Mouse (Mus musculus): ENCODE data around the gene Slc17a7.

The Slc17a7 gene

DNA sequence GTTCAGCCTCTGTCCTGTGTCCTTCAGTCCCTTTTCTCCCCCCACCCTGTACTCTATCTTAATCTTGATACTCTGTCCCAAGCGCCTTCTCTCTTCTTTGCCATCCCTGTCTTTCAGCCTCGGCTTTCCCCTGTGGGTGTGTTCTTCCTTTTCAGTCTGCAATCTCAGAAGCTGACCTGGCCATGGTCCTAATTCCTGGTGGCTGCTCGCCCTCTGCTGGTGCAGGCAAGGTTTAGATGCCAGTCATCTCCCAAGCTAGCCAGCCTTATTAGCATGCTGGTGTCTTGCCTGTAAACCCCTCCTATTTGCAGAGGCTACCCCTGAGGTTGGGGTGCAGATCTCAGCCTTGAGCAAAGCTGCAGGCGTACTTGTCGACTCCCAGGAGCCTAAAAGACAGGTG lies 34.7 kb downstream of the Slc17a7 start:
- DNase-seq (ENCODE audit: low spot score in 2 of 2): peak; percentile 63 to 78

DNA sequence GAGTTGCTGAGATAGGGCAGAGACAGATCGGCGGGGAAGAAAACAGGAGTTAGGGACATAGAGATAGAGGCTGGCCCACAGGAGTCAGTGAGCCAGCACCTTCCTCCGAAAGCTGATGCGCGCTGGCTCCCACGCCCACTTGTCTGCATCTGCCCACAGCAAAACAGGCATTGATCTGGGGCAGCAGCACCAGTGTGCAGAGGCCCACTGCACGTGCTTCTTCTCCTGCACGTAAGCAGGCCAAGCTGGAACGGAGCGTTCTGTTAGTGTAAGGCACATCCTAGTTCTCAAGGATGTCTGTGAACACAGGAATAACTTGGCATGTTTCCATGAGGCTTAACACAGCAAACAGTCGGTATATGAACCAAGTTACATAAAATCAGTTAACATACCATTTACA lies 35.2 kb downstream of the Slc17a7 start:
- DNase-seq (ENCODE audit: low spot score in 2 of 2): peak; percentile 53 to 65

DNA sequence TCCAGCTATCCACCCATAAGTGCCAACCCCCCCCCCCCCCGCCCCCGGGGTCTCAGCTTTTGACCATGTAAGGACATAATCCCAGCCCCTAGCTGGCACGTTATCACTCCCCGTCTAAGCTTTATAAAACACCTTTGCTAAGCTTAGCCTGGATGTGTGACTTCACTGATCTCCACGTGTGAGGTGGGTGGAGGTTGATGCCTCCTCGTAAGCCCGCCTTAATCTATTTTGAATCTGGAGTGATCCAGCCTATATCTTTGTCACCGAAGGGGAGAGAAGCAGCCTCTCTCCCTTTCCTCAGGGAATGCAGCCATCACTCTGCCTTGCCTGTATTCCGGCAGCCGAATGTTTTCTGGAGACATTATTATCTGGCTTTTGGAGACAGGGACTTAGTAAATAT lies 38.9 kb downstream of the Slc17a7 start:
- DNase-seq (ENCODE audit: low spot score in 2 of 2): peak in 1 of 2 experiments; percentile 53

DNA sequence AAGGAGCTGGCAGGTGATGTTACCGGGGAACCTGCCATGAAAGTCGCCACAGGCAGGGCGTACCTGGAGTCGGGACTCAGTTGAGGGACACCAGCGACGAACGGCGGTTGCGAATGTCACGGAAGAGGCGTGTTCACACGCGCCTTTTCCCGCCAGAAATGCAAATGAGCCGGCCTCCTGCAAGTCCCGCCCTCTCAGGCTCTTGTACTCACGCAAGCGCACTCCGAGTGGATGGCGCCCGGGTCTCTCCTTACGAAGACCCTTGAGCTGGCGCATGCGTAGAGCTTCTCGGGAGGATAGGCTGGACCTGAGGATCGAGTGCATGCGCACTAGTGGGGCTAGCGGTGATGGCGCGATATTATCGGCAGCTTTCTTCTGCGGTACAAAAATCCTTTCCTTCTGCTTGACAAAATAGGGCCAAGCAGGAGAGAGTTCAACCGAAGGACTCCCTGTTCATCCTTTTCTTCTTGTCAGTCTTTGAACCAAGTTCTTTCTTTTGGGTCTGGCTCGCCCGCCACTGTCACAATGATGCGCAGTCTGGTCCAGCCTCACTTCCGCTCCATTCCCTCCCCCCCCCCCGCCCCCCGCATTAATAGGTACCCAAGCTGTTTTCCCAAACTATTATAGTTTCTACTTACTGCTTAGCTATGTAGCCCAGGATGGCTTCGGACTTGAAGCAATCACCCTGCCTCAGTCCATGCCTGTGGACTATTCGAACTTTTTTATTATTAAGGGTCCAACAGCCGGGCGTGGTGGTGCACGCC lies 40.8 kb downstream of the Slc17a7 start, which contains the start of gene Ccdc155:
TSS of gene Ccdc155 (minus strand) at position 513 of the 764 bp plus-strand sequence.
- peak; percentile 91 to 93 for DNase-seq (ENCODE audit: low spot score in 2 of 2)

DNA sequence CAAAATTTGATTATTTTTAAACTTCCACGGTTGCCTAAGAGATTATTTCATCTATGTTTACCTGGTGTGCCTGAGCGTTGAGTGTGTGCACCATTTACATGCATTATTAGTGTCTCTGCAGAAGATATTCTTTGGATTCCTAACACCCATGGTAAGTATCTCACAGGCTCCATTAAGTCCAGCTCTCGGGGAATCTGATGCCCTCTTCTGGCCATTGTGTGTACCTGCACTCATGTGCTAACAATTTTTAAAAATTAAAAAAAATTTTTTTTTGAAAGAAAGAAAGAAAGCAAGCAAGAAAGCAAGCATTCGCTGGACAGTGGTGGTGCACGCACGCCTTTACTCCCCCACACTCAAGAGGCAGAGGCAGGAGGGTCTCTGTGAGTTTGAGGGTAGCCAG lies 44.5 kb downstream of the Slc17a7 start:
- no peak for DNase-seq (ENCODE audit: low spot score in 2 of 2)

DNA sequence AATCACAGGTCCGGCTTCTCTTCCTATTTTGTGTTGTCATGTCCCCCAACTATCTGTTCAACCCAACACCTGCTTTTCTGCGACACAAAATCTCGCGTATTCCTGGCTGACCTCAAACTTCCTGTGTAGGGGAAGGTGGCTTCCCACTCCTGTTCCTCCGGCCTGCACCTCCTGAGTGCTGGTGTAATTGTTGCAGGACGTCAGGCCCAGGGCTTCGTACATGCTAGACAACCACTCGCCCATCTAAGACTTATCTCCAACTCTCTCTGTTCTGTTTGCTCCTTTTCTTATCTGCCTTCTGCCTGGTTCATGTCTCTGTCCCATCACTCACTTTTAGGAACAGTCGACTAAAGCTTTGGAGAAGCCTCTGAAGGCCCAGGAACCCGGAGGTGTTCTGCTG lies 47.3 kb downstream of the Slc17a7 start:
- DNase-seq (ENCODE audit: low spot score in 2 of 2): no peak

DNA sequence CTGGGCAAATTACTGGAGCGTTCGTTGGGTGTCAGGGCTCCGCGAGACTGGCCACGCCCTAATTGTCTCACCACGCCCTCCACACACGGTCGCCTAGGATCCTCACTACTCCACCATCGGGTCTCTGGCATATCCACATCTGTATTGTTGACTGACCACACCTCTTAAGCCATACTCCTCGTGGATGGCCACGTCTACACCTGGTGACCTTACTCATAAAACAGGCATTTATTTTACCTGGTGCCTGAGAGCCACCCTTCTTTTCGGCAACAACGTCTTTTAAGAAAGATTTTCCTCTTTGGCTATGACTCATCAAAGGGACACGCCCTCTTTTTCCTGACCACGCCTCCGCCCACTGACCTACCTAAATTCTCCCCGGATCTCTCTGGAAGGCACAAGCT lies 48.1 kb downstream of the Slc17a7 start, which contains the start of gene Dkkl1:
TSS of gene Dkkl1 (minus strand) at position 297 of the 401 bp plus-strand sequence.
- DNase-seq (ENCODE audit: low spot score in 2 of 2): no peak

DNA sequence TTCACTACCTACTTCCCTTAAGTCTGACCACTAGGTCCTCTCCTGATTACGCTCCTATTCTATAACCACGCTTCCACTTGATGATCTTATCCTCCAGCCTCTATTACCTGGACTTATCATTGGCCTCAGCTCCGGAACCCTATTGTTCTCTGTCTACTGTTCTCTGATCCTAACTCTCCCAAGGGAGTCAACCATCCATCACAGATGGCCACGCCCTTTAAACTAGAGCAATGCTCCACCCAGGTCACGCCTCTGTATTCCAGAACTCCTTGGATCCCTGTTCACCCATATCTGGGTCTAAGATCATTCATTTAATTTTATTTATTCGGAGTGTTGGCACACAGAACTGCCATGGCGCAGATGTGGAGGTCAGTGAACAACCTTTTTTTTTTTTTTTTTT lies 48.6 kb downstream of the Slc17a7 start:
- no peak for DNase-seq (ENCODE audit: low spot score in 2 of 2)

DNA sequence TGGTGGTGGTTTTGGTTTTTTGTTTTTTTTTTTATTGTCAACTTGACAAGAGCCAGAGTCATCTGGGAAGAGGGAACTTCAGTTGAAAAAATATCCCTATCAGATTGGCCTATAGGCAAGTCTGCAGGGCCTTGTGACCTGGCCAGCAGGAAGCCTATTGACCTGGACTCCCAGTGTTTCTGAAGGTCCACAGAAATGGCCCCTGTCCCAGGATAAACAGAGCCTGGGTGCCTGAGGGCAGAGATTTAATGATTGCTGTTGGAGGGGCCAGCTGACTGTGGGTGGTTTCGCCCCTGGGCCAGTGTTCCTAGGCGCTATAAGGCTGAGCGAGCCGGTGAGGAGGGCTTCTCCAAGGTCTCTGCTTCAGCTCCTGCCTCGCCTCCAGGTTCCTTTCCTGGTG lies 50.0 kb downstream of the Slc17a7 start:
- DNase-seq (ENCODE audit: low spot score in 2 of 2): no peak

DNA sequence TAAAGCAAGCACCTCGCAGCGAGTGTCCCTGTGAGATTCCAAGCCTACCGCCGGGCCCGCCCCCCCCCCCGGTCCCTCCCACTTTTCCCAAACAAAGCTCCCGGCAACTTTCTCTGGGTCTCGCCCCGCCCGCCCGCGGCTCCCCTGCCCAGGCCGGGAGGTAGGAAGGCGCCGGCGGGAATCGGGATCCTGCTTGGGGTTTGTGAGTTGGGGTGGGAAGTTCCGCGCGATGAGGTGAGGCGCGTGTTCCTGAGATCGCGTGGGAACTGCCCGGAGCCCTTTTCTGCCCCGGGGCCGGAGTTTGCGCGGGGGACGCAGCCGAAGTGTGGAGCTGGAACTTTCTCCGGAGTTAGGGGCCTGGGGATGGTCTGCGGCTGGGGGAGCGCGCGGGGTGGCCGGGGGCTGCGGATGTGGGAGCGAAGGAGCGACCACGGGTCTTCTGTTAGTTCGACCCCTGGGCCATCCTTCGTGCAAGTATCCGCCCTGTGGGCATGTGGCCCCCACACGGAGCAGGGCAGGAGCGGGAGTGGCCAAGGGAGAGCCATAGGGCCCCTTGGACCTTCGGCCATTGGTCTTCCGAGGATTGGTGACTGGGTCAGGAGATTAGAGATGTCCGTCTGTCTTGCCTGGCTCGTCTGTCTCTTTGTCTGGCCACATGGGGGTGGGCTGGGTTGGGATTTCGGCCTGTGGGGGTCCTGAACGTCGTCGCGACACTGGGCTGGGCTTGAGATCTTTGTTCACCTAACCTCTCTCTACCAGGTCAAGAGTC lies 52.1 kb downstream of the Slc17a7 start, which contains the start of gene Tead2:
TSS of gene Tead2 (plus strand) at position 81 of the 769 bp plus-strand sequence.
- DNase-seq (ENCODE audit: low spot score in 2 of 2): no peak

DNA sequence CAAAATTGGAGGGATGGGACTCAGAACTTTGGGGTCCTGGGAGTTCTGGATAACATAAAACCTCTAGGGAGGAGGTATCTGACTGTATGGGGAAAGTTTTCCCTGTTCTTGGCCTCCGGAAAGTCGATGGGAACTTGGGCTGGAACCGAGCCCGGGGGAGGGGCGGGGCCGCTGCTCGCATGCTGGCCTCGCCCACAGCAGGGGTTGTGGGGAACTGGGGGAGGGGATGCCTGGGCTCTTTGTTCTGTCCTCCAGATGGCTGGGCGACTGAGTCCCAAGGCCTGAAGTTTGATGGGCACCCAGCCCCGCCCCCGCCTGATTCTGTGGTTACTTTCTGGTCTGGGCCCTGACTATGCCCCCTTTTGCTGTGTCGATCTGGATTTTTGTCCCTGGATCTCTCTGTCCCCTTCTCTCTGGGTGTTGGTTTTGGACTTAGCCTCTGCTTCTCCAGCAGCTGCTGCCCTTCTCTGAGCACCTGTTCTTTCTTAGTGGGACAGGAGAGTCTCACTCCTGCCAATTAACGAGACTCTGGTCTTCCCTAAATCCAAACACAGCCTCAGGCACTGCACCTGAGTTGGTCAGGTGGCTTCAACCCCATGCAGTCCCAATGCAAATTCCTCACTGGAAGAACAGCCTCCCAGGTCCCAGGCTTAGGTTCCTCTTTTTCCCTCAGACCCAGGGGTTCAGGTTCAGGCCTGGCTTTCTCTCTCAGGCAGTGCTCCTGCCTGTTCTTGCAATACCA lies 52.9 kb downstream of the Slc17a7 start:
- no peak for DNase-seq (ENCODE audit: low spot score in 2 of 2)

DNA sequence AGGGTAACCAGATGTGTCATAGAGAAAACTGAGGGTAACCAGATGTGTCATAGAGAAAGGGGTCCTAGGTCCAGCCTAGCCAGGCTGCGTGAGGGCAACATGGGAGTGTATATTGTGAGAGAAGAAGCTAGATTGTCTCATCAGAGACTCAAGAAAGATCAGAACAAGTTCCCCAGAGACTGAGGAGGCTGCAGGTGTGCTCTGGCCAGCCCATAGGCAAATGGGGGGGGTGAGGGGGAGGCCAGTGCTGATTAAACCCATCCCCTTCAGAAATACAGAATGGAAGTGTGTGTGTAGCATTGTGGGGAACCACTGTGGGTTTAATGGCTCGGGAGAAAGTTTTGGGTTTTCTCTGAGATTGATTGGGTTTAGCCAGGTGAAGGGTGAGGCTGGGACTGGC lies 57.9 kb downstream of the Slc17a7 start:
- no peak for DNase-seq (ENCODE audit: low spot score in 2 of 2)

DNA sequence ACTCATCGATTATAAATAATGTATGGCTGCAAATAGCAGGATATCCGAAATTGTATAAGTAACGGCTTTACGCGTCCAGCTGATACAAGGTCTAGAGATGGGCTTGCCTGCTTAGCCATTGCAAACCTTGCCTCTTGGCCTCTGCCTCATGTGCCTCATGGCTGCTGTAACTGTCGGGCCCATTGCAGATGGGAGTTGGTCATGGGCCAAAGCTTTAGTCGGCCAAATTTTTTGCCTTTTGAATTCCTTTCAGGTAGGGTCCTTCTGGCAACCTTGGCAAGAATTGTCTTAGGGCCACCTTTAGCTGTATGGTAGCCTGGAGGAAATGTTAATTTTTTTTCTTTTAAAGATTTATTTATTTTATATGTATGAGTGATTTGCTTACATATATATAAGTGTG lies 61.1 kb downstream of the Slc17a7 start:
- no peak for DNase-seq (ENCODE audit: low spot score in 2 of 2)
